Mouse (Mus musculus): Measurements from ENCODE around the gene Kbtbd4. TPM values are rescaled to one million over a fixed set of nuclear protein-coding genes. Genes with fewer than 3 reads are reported as not detected.

Gene Kbtbd4
- total RNA-seq, 1 experiment, result 19.0 TPM

DNA sequence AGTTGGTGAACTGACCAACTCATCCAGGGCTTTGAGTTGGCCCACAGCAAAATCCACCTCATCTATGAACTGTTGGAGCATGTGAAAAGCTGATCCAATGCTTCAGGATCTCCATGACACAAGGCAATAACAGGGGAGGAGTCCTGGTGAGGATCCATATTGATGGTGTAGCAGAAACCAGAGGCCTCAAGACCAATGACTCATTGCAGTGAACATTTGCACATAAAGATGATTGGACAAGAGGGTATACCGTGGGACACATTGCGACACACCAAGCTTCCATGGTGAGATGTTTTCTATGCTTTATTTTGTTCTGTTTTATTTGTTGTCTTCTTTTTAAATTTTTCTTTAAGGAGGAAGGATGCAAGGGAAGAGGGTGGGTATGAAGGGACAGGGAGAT, 18.1 kb downstream of the Kbtbd4 start:
- TF ChIP-seq ZC3H11A (IDR thresholded peaks at IDR 0.05; ENCODE audit: borderline replicate concordance, low read depth, low read length) (no peak), CHD2 (IDR thresholded peaks at IDR 0.05; ENCODE audit: low read depth, low read length) (no peak), HCFC1 (IDR thresholded peaks at IDR 0.05; ENCODE audit: borderline replicate concordance, insufficient read depth, low read length) (no peak), ZNF384 (IDR thresholded peaks at IDR 0.05; ENCODE audit: low read depth, low read length) (no peak), MAFK (IDR thresholded peaks at IDR 0.05; ENCODE audit: insufficient read depth, low read depth, low read length) (no peak)
- Histone ChIP-seq H3K36me3 (ENCODE audit: control insufficient read depth, insufficient read depth, low read length, poor library complexity, severe bottlenecking) (no peaks in the 10 kb centered on the region), H3K4me3 (ENCODE audit: insufficient read depth in 1 of 2, low read depth in 1 of 2, low read length in 2 of 2, poor library complexity in 1 of 2, severe bottlenecking in 1 of 2) (no peak overlapping the region), H3K27ac (ENCODE audit: insufficient read depth, low read depth, low read length, poor library complexity, severe bottlenecking) (no peak overlapping the region), H3K9ac (ENCODE audit: insufficient read depth, low read depth, low read length, poor library complexity, severe bottlenecking) (no peak overlapping the region), H3K9me3 (ENCODE audit: control insufficient read depth, insufficient read depth, low read depth, low read length) (no peaks in the 10 kb centered on the region), H3K4me1 (ENCODE audit: control insufficient read depth in 2 of 2, insufficient read depth in 2 of 2, low read length in 2 of 2, poor library complexity in 1 of 2) (no peaks in the 10 kb centered on the region)
- DNase-seq (ENCODE audit: low read depth, low spot score), result no peak
- in situ Hi-C loops (cut with MboI; ENCODE audit: low sequenced_read_pairs in 2 of 2, unreplicated experiment in 2 of 2), result no loop called here

DNA sequence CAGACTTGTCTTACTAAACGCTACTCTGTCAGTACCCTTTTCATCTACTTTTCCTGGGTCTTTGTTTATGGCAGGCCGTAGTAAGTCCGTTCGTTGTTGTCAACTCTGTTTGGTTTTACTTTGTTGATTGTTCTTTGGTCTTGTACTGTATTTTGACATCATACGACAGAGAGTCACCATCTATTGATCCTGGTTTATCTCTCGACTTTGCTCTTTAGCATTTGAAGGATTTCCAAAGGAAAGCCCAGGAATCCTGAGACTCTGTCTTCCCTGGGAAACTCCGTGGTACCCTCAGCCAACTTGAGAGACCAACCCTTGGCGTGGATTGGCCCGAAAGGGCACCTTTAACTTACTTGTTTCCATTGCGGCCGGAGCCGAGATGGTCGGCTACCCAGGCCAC, 24.0 kb downstream of the Kbtbd4 start:
- H3K36me3 ChIP-seq (ENCODE audit: control insufficient read depth, insufficient read depth, low read length, poor library complexity, severe bottlenecking), result no peaks in the 10 kb centered on the region
- no peaks in the 10 kb centered on the region for H3K4me1 ChIP-seq (ENCODE audit: control insufficient read depth in 2 of 2, insufficient read depth in 2 of 2, low read length in 2 of 2, poor library complexity in 1 of 2)
- no peak for DNase-seq (ENCODE audit: low read depth, low spot score)
- no peak overlapping the region for H3K4me3 ChIP-seq (ENCODE audit: insufficient read depth in 1 of 2, low read depth in 1 of 2, low read length in 2 of 2, poor library complexity in 1 of 2, severe bottlenecking in 1 of 2)
- no peak overlapping the region for H3K9ac ChIP-seq (ENCODE audit: insufficient read depth, low read depth, low read length, poor library complexity, severe bottlenecking)
- TF ChIP-seq HCFC1 (IDR thresholded peaks at IDR 0.05; ENCODE audit: borderline replicate concordance, insufficient read depth, low read length), result no peak
- TF ChIP-seq MAFK (IDR thresholded peaks at IDR 0.05; ENCODE audit: insufficient read depth, low read depth, low read length), result no peak
- TF ChIP-seq ZC3H11A (IDR thresholded peaks at IDR 0.05; ENCODE audit: borderline replicate concordance, low read depth, low read length), result no peak
- TF ChIP-seq CHD2 (IDR thresholded peaks at IDR 0.05; ENCODE audit: low read depth, low read length), result no peak
- no peak for TF ChIP-seq ZNF384 (IDR thresholded peaks at IDR 0.05; ENCODE audit: low read depth, low read length)
- H3K27ac ChIP-seq (ENCODE audit: insufficient read depth, low read depth, low read length, poor library complexity, severe bottlenecking), result no peak overlapping the region
- in situ Hi-C loops (cut with MboI; ENCODE audit: low sequenced_read_pairs in 2 of 2, unreplicated experiment in 2 of 2), result no loop called here
- H3K9me3 ChIP-seq (ENCODE audit: control insufficient read depth, insufficient read depth, low read depth, low read length), result no peaks in the 10 kb centered on the region

DNA sequence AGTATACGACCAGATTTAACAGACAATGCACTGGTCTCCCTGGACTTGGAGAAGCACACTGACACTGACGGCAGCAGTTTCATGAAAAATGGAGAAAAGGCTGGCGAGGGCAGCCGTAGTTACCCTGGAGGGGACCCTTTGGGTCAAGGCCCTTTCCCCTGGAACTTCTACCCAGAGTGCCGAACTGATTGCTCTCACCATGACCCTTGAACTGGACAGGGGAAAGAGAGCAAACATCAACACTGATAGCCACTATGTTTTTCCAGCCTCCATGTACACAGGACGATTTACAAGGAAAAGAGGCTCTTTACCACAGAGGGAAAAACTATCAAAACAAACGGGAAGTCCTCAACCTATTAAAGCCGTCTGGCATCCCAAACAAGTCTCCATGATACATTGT, 27.3 kb downstream of the Kbtbd4 start:
- H3K4me1 ChIP-seq (ENCODE audit: control insufficient read depth in 2 of 2, insufficient read depth in 2 of 2, low read length in 2 of 2, poor library complexity in 1 of 2), result no peaks in the 10 kb centered on the region
- no peak overlapping the region for H3K27ac ChIP-seq (ENCODE audit: insufficient read depth, low read depth, low read length, poor library complexity, severe bottlenecking)
- in situ Hi-C loops (cut with MboI; ENCODE audit: low sequenced_read_pairs in 2 of 2, unreplicated experiment in 2 of 2), result no loop called here
- TF ChIP-seq MAFK (IDR thresholded peaks at IDR 0.05; ENCODE audit: insufficient read depth, low read depth, low read length) (no peak), CHD2 (IDR thresholded peaks at IDR 0.05; ENCODE audit: low read depth, low read length) (no peak), ZNF384 (IDR thresholded peaks at IDR 0.05; ENCODE audit: low read depth, low read length) (no peak), HCFC1 (IDR thresholded peaks at IDR 0.05; ENCODE audit: borderline replicate concordance, insufficient read depth, low read length) (no peak), ZC3H11A (IDR thresholded peaks at IDR 0.05; ENCODE audit: borderline replicate concordance, low read depth, low read length) (no peak)
- no peak overlapping the region for H3K9ac ChIP-seq (ENCODE audit: insufficient read depth, low read depth, low read length, poor library complexity, severe bottlenecking)
- H3K4me3 ChIP-seq (ENCODE audit: insufficient read depth in 1 of 2, low read depth in 1 of 2, low read length in 2 of 2, poor library complexity in 1 of 2, severe bottlenecking in 1 of 2), result no peak overlapping the region
- no peaks in the 10 kb centered on the region for H3K9me3 ChIP-seq (ENCODE audit: control insufficient read depth, insufficient read depth, low read depth, low read length)
- DNase-seq (ENCODE audit: low read depth, low spot score), result no peak
- H3K36me3 ChIP-seq (ENCODE audit: control insufficient read depth, insufficient read depth, low read length, poor library complexity, severe bottlenecking), result no peaks in the 10 kb centered on the region

DNA sequence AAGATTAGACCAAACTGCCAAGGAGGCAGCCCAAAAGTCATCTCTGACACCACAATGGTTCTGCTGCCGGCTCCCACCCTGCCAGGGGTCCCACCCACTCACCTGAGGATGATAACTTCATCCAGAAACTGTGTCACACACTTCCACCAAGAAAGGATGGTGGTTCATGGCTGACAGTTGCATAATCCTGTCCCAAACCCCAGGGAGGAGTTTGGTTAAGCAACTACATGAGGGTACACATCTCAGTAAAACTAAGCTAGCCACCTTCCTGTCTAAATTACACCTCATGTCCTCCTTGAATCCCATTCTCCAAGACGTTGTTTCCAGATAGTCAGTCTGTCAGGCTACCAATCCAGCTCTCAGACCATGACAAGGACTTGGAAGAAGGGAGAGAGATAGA, 27.7 kb downstream of the Kbtbd4 start:
- H3K9ac ChIP-seq (ENCODE audit: insufficient read depth, low read depth, low read length, poor library complexity, severe bottlenecking), result no peak overlapping the region
- H3K27ac ChIP-seq (ENCODE audit: insufficient read depth, low read depth, low read length, poor library complexity, severe bottlenecking), result no peak overlapping the region
- H3K4me3 ChIP-seq (ENCODE audit: insufficient read depth in 1 of 2, low read depth in 1 of 2, low read length in 2 of 2, poor library complexity in 1 of 2, severe bottlenecking in 1 of 2), result no peak overlapping the region
- no peaks in the 10 kb centered on the region for H3K36me3 ChIP-seq (ENCODE audit: control insufficient read depth, insufficient read depth, low read length, poor library complexity, severe bottlenecking)
- no peaks in the 10 kb centered on the region for H3K4me1 ChIP-seq (ENCODE audit: control insufficient read depth in 2 of 2, insufficient read depth in 2 of 2, low read length in 2 of 2, poor library complexity in 1 of 2)
- DNase-seq (ENCODE audit: low read depth, low spot score), result no peak
- in situ Hi-C loops (cut with MboI; ENCODE audit: low sequenced_read_pairs in 2 of 2, unreplicated experiment in 2 of 2), result no loop called here
- H3K9me3 ChIP-seq (ENCODE audit: control insufficient read depth, insufficient read depth, low read depth, low read length), result no peaks in the 10 kb centered on the region
- TF ChIP-seq MAFK (IDR thresholded peaks at IDR 0.05; ENCODE audit: insufficient read depth, low read depth, low read length) (no peak), CHD2 (IDR thresholded peaks at IDR 0.05; ENCODE audit: low read depth, low read length) (no peak), HCFC1 (IDR thresholded peaks at IDR 0.05; ENCODE audit: borderline replicate concordance, insufficient read depth, low read length) (no peak), ZNF384 (IDR thresholded peaks at IDR 0.05; ENCODE audit: low read depth, low read length) (no peak), ZC3H11A (IDR thresholded peaks at IDR 0.05; ENCODE audit: borderline replicate concordance, low read depth, low read length) (no peak)

DNA sequence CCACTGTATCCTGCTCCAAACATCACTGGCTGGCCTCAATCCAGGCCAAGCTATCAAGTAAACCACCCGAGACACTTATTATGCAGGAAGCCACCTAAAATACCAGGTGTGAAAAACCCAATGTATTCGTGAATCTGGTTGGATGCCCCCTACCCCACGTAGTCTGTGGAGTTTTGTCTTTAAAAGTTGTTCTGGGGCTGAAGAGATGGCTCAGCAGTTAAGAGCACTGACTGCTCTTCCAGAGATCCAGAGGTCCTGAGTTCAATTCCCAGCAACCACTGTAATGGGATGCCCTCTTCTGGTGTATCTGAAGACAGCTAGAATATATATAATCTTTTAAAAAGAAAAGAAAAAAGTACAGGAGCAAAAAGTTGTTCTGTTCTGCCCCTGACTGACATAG, 33.8 kb downstream of the Kbtbd4 start:
- Histone ChIP-seq H3K4me3 (ENCODE audit: insufficient read depth in 1 of 2, low read depth in 1 of 2, low read length in 2 of 2, poor library complexity in 1 of 2, severe bottlenecking in 1 of 2) (no peak overlapping the region), H3K9ac (ENCODE audit: insufficient read depth, low read depth, low read length, poor library complexity, severe bottlenecking) (no peak overlapping the region), H3K27ac (ENCODE audit: insufficient read depth, low read depth, low read length, poor library complexity, severe bottlenecking) (no peak overlapping the region), H3K9me3 (ENCODE audit: control insufficient read depth, insufficient read depth, low read depth, low read length) (no peaks in the 10 kb centered on the region), H3K4me1 (ENCODE audit: control insufficient read depth in 2 of 2, insufficient read depth in 2 of 2, low read length in 2 of 2, poor library complexity in 1 of 2) (peaks cover 1 to 5% of the 10 kb centered on the region in 2 experiments; a peak in 2 of 4 replicates), H3K36me3 (ENCODE audit: control insufficient read depth, insufficient read depth, low read length, poor library complexity, severe bottlenecking) (no peaks in the 10 kb centered on the region)
- in situ Hi-C loops (cut with MboI; ENCODE audit: low sequenced_read_pairs in 2 of 2, unreplicated experiment in 2 of 2), result no loop called here
- TF ChIP-seq ZC3H11A (IDR thresholded peaks at IDR 0.05; ENCODE audit: borderline replicate concordance, low read depth, low read length), result no peak
- no peak for TF ChIP-seq ZNF384 (IDR thresholded peaks at IDR 0.05; ENCODE audit: low read depth, low read length)
- no peak for TF ChIP-seq MAFK (IDR thresholded peaks at IDR 0.05; ENCODE audit: insufficient read depth, low read depth, low read length)
- TF ChIP-seq HCFC1 (IDR thresholded peaks at IDR 0.05; ENCODE audit: borderline replicate concordance, insufficient read depth, low read length), result no peak
- TF ChIP-seq CHD2 (IDR thresholded peaks at IDR 0.05; ENCODE audit: low read depth, low read length), result no peak
- DNase-seq (ENCODE audit: low read depth, low spot score), result no peak

All from ES-E14 (cell line).